Mouse (Mus musculus) embryo, embryonic 10 days (tissue): Measurements from ENCODE around the gene Ndufs4.

ENCODE experiments used
- DNase-seq: peaks from one replicate; pipeline ENCODE4 v3.0.0-alpha.2; 2015; ENCODE audit warnings: low spot score

The Ndufs4 gene

GRCm38 (mm10) chr13:114388211-114388965 lies at the start of gene Ndufs4:
Gene Ndufs4, minus strand, starts transcription at chr13:114388258.
- DNase-seq: no peak

- DNase-seq: no peak
Observed at GRCm38 (mm10) chr13:114432491-114432890, 44.4 kb upstream of the Ndufs4 start.

GRCm38 (mm10) chr13:114425230-114425629 lies 37.2 kb upstream of the Ndufs4 start:
- DNase-seq: no peak

- DNase-seq: no peak
Observed at GRCm38 (mm10) chr13:114420235-114420634, 32.2 kb upstream of the Ndufs4 start.

GRCm38 (mm10) chr13:114419364-114419763 lies 31.3 kb upstream of the Ndufs4 start:
- no peak for DNase-seq

- DNase-seq: no peak
Observed at GRCm38 (mm10) chr13:114412326-114412725, 24.3 kb upstream of the Ndufs4 start.

- DNase-seq: no peak
Observed at GRCm38 (mm10) chr13:114406866-114407265, 18.8 kb upstream of the Ndufs4 start.

- peak; percentile 70 for DNase-seq
Observed at GRCm38 (mm10) chr13:114406424-114406823, 18.4 kb upstream of the Ndufs4 start.

GRCm38 (mm10) chr13:114405100-114405715 lies 17.1 kb upstream of the Ndufs4 start:
- no peak for DNase-seq

GRCm38 (mm10) chr13:114398906-114399305 lies 10.8 kb upstream of the Ndufs4 start:
- no peak for DNase-seq

- peak; percentile 20 for DNase-seq
Observed at GRCm38 (mm10) chr13:114397281-114397680, 9.2 kb upstream of the Ndufs4 start.

- DNase-seq: peak; percentile 14
Observed at GRCm38 (mm10) chr13:114396863-114397262, 8.8 kb upstream of the Ndufs4 start.

GRCm38 (mm10) chr13:114394784-114395183 lies 6.7 kb upstream of the Ndufs4 start:
- DNase-seq: no peak

GRCm38 (mm10) chr13:114392501-114392900 lies 4.4 kb upstream of the Ndufs4 start:
- no peak for DNase-seq

GRCm38 (mm10) chr13:114387521-114388171 lies 412 bp downstream of the Ndufs4 start:
- peak; percentile 97 for DNase-seq

GRCm38 (mm10) chr13:114387074-114387487 lies 977 bp downstream of the Ndufs4 start:
- no peak for DNase-seq

GRCm38 (mm10) chr13:114376511-114376910 lies 11.5 kb downstream of the Ndufs4 start:
- DNase-seq: no peak

GRCm38 (mm10) chr13:114362086-114362485 lies 26.0 kb downstream of the Ndufs4 start:
- DNase-seq: no peak

GRCm38 (mm10) chr13:114351321-114351946 lies 36.6 kb downstream of the Ndufs4 start:
- DNase-seq: no peak

GRCm38 (mm10) chr13:114344979-114345712 lies 42.9 kb downstream of the Ndufs4 start:
- DNase-seq: no peak

- no peak for DNase-seq
Observed at GRCm38 (mm10) chr13:114344220-114344973, 43.7 kb downstream of the Ndufs4 start.
